Mouse (Mus musculus): ENCODE measurements around the gene Gpr21. TPM values are rescaled to one million over a fixed set of nuclear protein-coding genes. Genes with fewer than 3 reads are reported as not detected.

Gpr21 gene
- total and polyA plus RNA-seq, 2 experiments from 2014 or later: 8.3 to 46.5 TPM

DNA sequence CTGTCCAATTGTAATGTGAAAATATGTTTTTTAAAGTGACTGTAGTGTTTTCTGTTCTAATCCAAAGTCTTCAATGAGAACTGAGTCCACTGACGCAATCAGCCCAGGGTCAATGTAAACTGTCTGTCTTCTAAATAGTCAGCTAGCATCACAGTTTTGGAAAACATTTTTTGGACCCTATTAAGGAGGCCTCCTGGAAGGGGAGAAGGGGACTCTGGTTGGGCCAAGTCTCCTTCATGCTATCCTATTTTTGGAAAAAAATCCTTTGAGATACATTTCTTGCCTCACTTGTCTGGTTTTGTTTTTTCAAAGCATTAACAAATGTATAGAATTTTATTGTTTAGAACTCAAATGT lies 3.1 kb downstream of the Gpr21 start:
- Histone ChIP-seq H3K4me3 (ENCODE audit: low read depth, low read length) (no peak overlapping the region), H3K9me3 (ENCODE audit: low read length) (no peaks in the 10 kb centered on the region), H3K9ac (replicated peaks; ENCODE audit: low read length, poor library complexity, severe bottlenecking) (no peak overlapping the region), H3K4me2 (ENCODE audit: low read depth, low read length, poor library complexity, severe bottlenecking) (peak overlapping the region; percentile 59; the same call in 1 of the 2 replicates), H3K4me1 (ENCODE audit: insufficient read depth, low read length) (no peaks in the 10 kb centered on the region), H3K36me3 (ENCODE audit: insufficient read depth, low read length) (no peaks in the 10 kb centered on the region), H3K27me3 (ENCODE audit: insufficient read depth, low read length) (no peaks in the 10 kb centered on the region), H3K27ac (ENCODE audit: low read depth, low read length) (no peak overlapping the region)
- WGBS: 87% methylated on average over 1 of the region's 1 CpGs
- ATAC-seq (ENCODE audit: low FRiP score) (no peak), DNase-seq (ENCODE audit: low spot score) (no peak)
- no peak for TF ChIP-seq CTCF (IDR thresholded peaks at IDR 0.05)

- Histone ChIP-seq H3K9ac (replicated peaks; ENCODE audit: low read length, poor library complexity, severe bottlenecking) (no peak overlapping the region), H3K27me3 (ENCODE audit: insufficient read depth, low read length) (no peaks in the 10 kb centered on the region), H3K27ac (ENCODE audit: low read depth, low read length) (no peak overlapping the region), H3K9me3 (ENCODE audit: low read length) (no peaks in the 10 kb centered on the region), H3K4me1 (ENCODE audit: insufficient read depth, low read length) (no peaks in the 10 kb centered on the region), H3K4me2 (ENCODE audit: low read depth, low read length, poor library complexity, severe bottlenecking) (no peak overlapping the region), H3K36me3 (ENCODE audit: insufficient read depth, low read length) (no peaks in the 10 kb centered on the region), H3K4me3 (ENCODE audit: low read depth, low read length) (no peak overlapping the region)
- no peak for TF ChIP-seq CTCF (IDR thresholded peaks at IDR 0.05)
- DNase-seq (ENCODE audit: low spot score): no peak
- no peak for ATAC-seq (ENCODE audit: low FRiP score)
Observed at GRCm38 (mm10) chr2:37527587-37527986, 11.5 kb downstream of the Gpr21 start.

DNA sequence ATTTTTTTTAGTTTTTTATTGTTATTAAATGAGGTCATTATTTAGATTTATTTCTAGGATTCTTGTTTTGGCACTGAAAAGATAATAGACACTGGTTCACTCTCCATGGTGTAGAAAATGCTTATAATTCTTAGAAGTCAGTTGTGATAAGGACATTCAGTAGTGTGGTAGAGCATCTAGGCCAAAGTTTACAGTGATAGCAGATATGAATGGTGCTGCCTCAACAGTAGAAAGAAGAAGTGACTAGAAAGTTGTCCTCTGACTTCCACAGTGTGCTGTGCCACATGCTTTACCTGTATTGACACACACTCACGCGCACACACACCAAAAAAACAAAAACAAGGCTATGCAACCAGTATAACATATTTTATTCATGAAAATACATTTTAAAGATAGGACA lies 13.3 kb downstream of the Gpr21 start:
- Histone ChIP-seq H3K4me3 (ENCODE audit: low read depth, low read length) (no peak overlapping the region), H3K36me3 (ENCODE audit: insufficient read depth, low read length) (peaks cover 4% of the 10 kb centered on the region; the same call in 1 of the 2 replicates), H3K4me1 (ENCODE audit: insufficient read depth, low read length) (no peaks in the 10 kb centered on the region), H3K9ac (replicated peaks; ENCODE audit: low read length, poor library complexity, severe bottlenecking) (no peak overlapping the region), H3K27me3 (ENCODE audit: insufficient read depth, low read length) (no peaks in the 10 kb centered on the region), H3K27ac (ENCODE audit: low read depth, low read length) (no peak overlapping the region), H3K9me3 (ENCODE audit: low read length) (no peaks in the 10 kb centered on the region), H3K4me2 (ENCODE audit: low read depth, low read length, poor library complexity, severe bottlenecking) (no peak overlapping the region)
- no peak for ATAC-seq (ENCODE audit: low FRiP score)
- WGBS: 97% methylated on average over 2 of the region's 2 CpGs
- TF ChIP-seq CTCF (IDR thresholded peaks at IDR 0.05): no peak
- DNase-seq (ENCODE audit: low spot score): no peak

- Histone ChIP-seq H3K36me3 (ENCODE audit: insufficient read depth, low read length) (peaks cover 11% of the 10 kb centered on the region; the same call in 1 of the 2 replicates), H3K9me3 (ENCODE audit: low read length) (no peaks in the 10 kb centered on the region), H3K9ac (replicated peaks; ENCODE audit: low read length, poor library complexity, severe bottlenecking) (no peak overlapping the region), H3K27me3 (ENCODE audit: insufficient read depth, low read length) (no peaks in the 10 kb centered on the region), H3K4me1 (ENCODE audit: insufficient read depth, low read length) (no peaks in the 10 kb centered on the region), H3K27ac (ENCODE audit: low read depth, low read length) (no peak overlapping the region), H3K4me2 (ENCODE audit: low read depth, low read length, poor library complexity, severe bottlenecking) (no peak overlapping the region), H3K4me3 (ENCODE audit: low read depth, low read length) (no peak overlapping the region)
- DNase-seq (ENCODE audit: low spot score) (no peak), ATAC-seq (ENCODE audit: low FRiP score) (no peak)
- 93% methylated on average over 1 of the region's 1 CpGs for WGBS
- no peak for TF ChIP-seq CTCF (IDR thresholded peaks at IDR 0.05)
Observed at GRCm38 (mm10) chr2:37530766-37531165, 14.6 kb downstream of the Gpr21 start.

DNA sequence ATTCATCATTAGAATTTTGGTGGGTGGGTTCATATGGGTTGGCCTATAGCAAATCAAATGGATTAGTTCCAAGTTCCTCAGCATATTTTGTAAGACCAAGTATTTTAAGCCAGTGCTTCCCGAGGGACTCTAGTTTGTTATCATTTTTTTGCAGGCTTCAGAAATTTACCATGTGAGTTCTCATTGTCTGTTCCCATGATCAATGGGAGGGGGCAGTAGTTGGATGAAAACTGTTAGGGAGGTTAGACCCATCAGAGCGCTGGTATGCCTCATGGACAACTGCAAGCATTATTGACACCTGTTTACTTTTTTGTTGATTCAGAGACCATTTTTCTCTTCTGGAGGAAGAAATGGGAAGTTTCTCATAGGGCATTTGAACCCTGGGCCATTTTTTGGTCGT lies 15.5 kb downstream of the Gpr21 start:
- H3K4me3 ChIP-seq (ENCODE audit: low read depth, low read length): no peak overlapping the region
- no peaks in the 10 kb centered on the region for H3K4me1 ChIP-seq (ENCODE audit: insufficient read depth, low read length)
- no peak for TF ChIP-seq CTCF (IDR thresholded peaks at IDR 0.05)
- no peak overlapping the region for H3K27ac ChIP-seq (ENCODE audit: low read depth, low read length)
- no peak for DNase-seq (ENCODE audit: low spot score)
- WGBS: 77% methylated on average over 3 of the region's 3 CpGs
- no peak overlapping the region for H3K4me2 ChIP-seq (ENCODE audit: low read depth, low read length, poor library complexity, severe bottlenecking)
- no peak for ATAC-seq (ENCODE audit: low FRiP score)
- no peaks in the 10 kb centered on the region for H3K9me3 ChIP-seq (ENCODE audit: low read length)
- no peak overlapping the region for H3K9ac ChIP-seq (replicated peaks; ENCODE audit: low read length, poor library complexity, severe bottlenecking)
- H3K36me3 ChIP-seq (ENCODE audit: insufficient read depth, low read length): peaks cover 11% of the 10 kb centered on the region; the same call in 1 of the 2 replicates
- H3K27me3 ChIP-seq (ENCODE audit: insufficient read depth, low read length): no peaks in the 10 kb centered on the region

DNA sequence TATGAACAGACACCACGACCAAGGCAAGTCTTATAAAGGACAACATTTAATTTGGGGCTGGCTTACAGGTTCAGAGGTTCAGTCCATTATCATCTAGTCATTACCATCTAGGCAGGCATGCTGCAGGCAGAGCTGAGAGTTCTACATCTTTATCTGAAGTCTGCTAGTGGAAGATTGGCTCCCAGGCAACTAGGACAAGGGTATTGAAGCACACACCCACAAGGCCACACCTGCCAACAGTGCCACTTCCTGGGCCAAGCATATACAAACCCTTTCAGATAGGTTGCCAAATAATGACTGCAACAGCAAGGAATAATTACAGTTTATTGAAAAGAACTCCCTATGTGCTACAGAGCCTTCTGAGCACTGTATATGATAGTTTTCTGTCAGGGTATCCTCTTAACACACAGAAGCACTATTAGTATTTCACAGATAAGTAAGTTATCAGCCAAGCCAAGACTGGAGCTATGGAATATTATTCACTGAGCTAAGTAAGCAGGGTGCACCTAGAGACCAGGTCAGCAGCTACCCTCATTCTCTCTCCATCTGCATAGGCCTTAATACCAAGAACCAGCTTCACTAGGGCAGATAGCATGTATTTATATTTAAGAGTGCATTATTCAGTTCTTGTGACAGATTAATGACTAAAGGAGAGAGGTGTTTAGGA lies 33.3 kb downstream of the Gpr21 start:
- Histone ChIP-seq H3K27ac (ENCODE audit: low read depth, low read length) (no peak overlapping the region), H3K9me3 (ENCODE audit: low read length) (no peaks in the 10 kb centered on the region), H3K27me3 (ENCODE audit: insufficient read depth, low read length) (no peaks in the 10 kb centered on the region), H3K36me3 (ENCODE audit: insufficient read depth, low read length) (peaks cover 42% of the 10 kb centered on the region), H3K4me2 (ENCODE audit: low read depth, low read length, poor library complexity, severe bottlenecking) (no peak overlapping the region), H3K9ac (replicated peaks; ENCODE audit: low read length, poor library complexity, severe bottlenecking) (no peak overlapping the region), H3K4me1 (ENCODE audit: insufficient read depth, low read length) (no peaks in the 10 kb centered on the region), H3K4me3 (ENCODE audit: low read depth, low read length) (no peak overlapping the region)
- DNase-seq (ENCODE audit: low spot score) (no peak), ATAC-seq (ENCODE audit: low FRiP score) (no peak)
- 92% methylated on average over 1 of the region's 1 CpGs for WGBS
- TF ChIP-seq CTCF (IDR thresholded peaks at IDR 0.05): no peak
